Mouse (Mus musculus): ENCODE data around the gene Bnipl.

The Bnipl gene

GRCm38 (mm10) chr3:95243086-95243485 lies 7.9 kb downstream of the Bnipl start:
- in situ Hi-C loops (cut with MboI; ENCODE audit: unreplicated experiment in 2 of 2): no loop called here

DNA sequence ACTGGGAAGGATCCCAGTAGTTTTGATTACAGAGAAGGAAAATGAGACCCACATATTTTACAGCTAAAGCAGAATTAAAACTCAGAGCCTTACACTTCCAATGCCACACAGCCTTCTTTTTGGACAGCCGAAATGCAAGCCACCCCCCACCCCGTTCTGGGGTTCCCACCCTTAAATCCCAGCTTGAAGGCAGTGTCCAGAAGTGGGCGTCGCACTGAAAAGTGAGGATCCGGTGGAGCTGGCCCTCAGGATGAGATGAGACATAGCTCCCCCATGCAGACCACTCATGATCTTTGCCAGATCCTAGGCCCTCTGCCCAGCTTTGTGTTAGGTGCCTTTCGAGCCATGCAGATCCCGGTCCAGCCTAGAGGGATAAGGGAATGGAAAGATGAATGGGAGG lies 9.5 kb downstream of the Bnipl start, which contains the start of gene Gm128:
TSS of gene Gm128 (minus strand) at position 101 of the 400 bp plus-strand sequence.
- in situ Hi-C loops (cut with MboI; ENCODE audit: unreplicated experiment in 2 of 2): no loop called here

DNA sequence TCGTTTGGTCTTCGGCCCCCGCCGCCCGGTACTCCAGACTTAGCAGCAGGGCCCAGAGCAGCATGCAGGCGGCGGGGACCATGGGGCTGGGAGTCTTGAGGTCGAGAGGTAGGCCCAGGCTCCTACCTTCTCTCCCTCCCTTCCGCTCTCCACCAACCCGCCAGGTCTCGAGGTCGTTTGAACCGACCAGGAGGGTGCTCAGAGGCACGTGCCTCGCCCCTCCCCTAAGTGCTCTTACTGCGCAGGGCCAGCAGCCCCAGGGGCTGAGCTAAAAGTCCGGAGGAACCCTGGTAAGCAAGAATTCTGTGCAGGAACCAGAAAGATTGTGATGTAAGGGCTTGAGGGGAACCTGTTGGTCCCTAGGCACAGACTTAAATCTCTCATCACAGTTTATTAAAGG lies 10.1 kb downstream of the Bnipl start:
- in situ Hi-C loops (cut with MboI; ENCODE audit: unreplicated experiment in 2 of 2): no loop called here

DNA sequence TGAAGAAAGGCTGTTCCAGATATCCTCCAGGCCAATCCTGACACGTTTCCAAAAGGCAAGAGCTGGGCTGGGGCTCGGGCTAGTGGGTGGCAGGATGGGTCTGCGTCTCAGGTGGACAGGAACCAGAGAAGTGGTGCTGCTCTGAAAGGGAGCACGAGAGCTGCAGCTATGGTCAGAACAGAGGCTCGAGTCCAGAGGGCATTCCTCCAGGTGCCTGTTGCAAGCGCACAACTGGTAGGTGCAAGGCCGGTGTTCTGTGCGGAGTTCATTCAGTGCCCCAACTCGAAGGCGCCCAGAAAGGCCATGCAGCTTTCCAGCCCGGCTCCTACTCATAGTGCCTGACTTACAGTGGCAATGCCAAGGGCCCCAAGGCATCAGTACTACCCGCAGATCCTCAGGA lies 11.0 kb downstream of the Bnipl start:
- in situ Hi-C loops (cut with MboI; ENCODE audit: unreplicated experiment in 2 of 2): no loop called here

GRCm38 (mm10) chr3:95239022-95239421 lies 12.0 kb downstream of the Bnipl start:
- in situ Hi-C loops (cut with MboI; ENCODE audit: unreplicated experiment in 2 of 2): no loop called here

- in situ Hi-C loops (cut with MboI; ENCODE audit: unreplicated experiment in 2 of 2): no loop called here
Observed at GRCm38 (mm10) chr3:95237541-95238099, 13.4 kb downstream of the Bnipl start.

- in situ Hi-C loops (cut with MboI; ENCODE audit: unreplicated experiment in 2 of 2): no loop called here
Observed at GRCm38 (mm10) chr3:95235386-95236301, 15.3 kb downstream of the Bnipl start.

GRCm38 (mm10) chr3:95233303-95233980 lies 17.6 kb downstream of the Bnipl start:
- in situ Hi-C loops (cut with MboI; ENCODE audit: unreplicated experiment in 2 of 2): no loop called here

DNA sequence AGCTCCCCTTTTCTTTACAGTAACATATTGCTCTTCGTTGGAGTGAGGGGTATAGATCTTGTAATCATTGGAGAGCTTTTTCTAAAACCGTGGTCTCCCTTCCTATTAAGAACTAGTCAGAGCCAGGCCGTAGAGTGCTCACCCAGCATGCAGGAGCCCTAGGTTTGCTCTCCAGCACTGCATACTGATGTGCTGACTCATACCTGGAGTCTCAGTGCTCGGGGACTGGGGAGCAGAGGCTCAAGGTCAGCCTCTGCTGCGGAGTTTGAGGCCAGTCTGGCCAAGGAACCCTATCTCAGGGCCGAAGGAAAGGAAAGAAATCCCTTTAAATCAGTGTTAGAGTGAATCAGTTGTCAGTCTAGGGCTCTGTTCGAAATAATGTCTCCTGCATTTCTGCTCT lies 18.2 kb downstream of the Bnipl start:
- in situ Hi-C loops (cut with MboI; ENCODE audit: unreplicated experiment in 2 of 2): no loop called here

GRCm38 (mm10) chr3:95231298-95232221 lies 19.4 kb downstream of the Bnipl start, which contains the start of gene Mllt11:
Mllt11 (minus strand) TSS chr3:95232171.
- in situ Hi-C loops (cut with MboI; ENCODE audit: unreplicated experiment in 2 of 2): no loop called here

DNA sequence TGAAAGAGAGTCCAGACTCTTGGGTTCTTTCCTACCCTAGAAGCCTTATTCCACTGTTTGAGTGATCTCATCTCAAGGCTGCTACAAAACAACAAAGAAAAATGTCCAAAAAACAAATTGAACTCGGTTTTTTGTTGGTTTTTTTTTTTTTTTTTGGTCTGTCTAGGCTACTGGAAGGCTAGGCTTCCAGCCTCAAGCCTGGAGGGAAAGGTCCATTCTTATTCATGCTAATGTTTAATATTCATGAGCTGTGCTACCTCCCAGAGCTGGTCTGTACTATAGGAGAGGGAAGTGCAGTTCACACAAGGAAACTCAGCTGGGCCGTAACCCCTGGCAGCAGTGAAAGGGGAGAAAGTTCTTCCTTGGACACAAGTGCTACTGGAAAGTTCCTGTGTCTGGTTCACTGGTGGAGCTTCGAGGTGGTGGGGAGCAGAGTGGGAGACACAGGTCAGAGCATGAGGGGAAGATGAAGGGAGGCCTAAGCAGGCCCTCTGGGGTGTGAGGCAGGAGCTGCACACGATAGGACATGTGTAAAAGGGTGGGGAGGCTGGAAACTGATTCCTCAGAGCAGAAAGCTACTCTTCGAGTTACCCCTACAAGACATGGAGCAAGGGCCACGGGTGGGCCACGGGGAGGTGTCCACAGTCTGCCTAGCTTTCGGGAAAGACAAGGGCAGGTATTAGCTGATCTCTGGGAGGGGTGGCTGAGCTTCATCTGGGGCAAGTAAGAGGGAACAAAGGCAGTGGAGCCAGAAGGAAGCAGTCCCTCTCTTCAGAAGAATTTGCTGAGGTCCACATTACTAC lies 20.3 kb downstream of the Bnipl start:
- in situ Hi-C loops (cut with MboI; ENCODE audit: unreplicated experiment in 2 of 2): no loop called here

DNA sequence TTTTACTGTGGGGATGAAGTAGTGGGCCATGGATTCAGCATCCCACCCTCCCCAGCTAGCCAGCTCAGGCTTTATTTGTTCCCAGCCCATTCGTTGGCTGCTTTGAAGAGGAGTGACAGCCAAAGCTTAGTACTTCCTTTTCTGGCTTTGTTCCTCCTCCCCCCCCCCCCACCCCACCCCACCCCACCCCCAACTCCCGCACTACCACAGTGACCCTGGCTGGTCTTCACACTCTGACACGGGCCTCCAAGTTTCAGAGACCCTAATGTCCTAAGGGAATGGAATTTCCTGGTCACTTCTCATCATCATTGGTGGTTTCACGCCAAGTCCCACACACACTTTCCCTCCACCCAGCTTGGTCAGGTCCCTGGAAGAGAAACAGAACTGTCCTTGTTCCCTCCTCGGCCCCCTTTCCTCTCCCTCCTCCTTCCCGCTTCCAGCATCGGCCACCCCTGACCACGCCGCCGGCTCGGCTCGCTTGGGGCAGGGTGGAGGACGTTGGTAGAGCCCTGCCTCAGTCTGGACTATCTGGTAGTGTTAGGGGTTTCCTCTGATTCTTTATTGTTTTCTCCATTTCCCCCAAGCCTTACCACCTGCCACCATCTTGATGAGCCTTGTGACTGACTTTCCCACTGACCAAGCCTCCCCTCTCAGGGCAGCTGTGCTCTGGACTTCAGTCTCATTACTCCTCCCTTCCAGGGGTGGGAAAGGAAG lies 21.1 kb downstream of the Bnipl start:
- in situ Hi-C loops (cut with MboI; ENCODE audit: unreplicated experiment in 2 of 2): no loop called here

- in situ Hi-C loops (cut with MboI; ENCODE audit: unreplicated experiment in 2 of 2): no loop called here
Observed at GRCm38 (mm10) chr3:95228894-95229780, 21.9 kb downstream of the Bnipl start.

- in situ Hi-C loops (cut with MboI; ENCODE audit: unreplicated experiment in 2 of 2): no loop called here
Observed at GRCm38 (mm10) chr3:95228148-95228893, 22.7 kb downstream of the Bnipl start, which contains the start of gene Cdc42se1. Cdc42se1 (plus strand) TSS chr3:95228732.

GRCm38 (mm10) chr3:95227214-95227613 lies 23.8 kb downstream of the Bnipl start:
- in situ Hi-C loops (cut with MboI; ENCODE audit: unreplicated experiment in 2 of 2): no loop called here

DNA sequence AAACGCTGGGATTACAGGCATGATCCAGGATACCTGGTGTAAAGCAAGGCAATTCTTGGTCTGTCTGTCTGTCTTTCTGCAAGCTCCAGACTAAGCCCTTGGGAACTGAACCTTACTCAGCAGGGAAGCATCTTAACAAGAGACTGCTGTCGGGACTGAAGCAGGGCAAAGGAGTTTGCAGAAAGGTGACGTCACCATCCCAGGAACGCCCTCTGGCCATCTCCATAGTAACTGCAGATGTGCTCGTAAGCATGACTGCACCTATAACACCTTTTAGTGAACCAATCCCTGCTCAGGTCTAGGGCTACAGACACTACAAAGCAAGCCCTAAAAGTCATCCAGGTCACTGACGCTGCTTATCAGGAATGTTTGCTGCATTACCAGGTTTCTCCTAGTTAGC lies 26.7 kb downstream of the Bnipl start:
- in situ Hi-C loops (cut with MboI; ENCODE audit: unreplicated experiment in 2 of 2): no loop called here

- in situ Hi-C loops (cut with MboI; ENCODE audit: unreplicated experiment in 2 of 2): no loop called here
Observed at GRCm38 (mm10) chr3:95223041-95223440, 28.0 kb downstream of the Bnipl start.

Measured in v-Abl transformed pro-B cells (cell line).